Mouse (Mus musculus): ENCODE results near the gene Atg5. TPM values are rescaled to one million over a fixed set of nuclear protein-coding genes. Genes with fewer than 3 reads are reported as not detected.

Atg5 gene
- total RNA-seq, 2 experiments from 2014 or later = 9.2 to 10.6 TPM

GRCm38 (mm10) chr10:44341826-44342521 is 73.8 kb downstream of the Atg5 start:
- no peak for DNase-seq
- intact Hi-C loops (cut with DNase I; ENCODE audit: low total_unique reads) = no loop called here

GRCm38 (mm10) chr10:44343351-44343750 is 75.2 kb downstream of the Atg5 start:
- intact Hi-C loops (cut with DNase I; ENCODE audit: low total_unique reads) = no loop called here
- DNase-seq = no peak

- intact Hi-C loops (cut with DNase I; ENCODE audit: low total_unique reads) = no loop called here
- DNase-seq = no peak
Observed at GRCm38 (mm10) chr10:44347549-44348172, 79.5 kb downstream of the Atg5 start.

- DNase-seq = no peak
- intact Hi-C loops (cut with DNase I; ENCODE audit: low total_unique reads) = no loop called here
Observed at GRCm38 (mm10) chr10:44348474-44349415, 80.6 kb downstream of the Atg5 start.

GRCm38 (mm10) chr10:44353467-44353866 is 85.3 kb downstream of the Atg5 start:
- no peak for DNase-seq
- intact Hi-C loops (cut with DNase I; ENCODE audit: low total_unique reads) = no loop called here

GRCm38 (mm10) chr10:44354393-44354792 is 86.2 kb downstream of the Atg5 start:
- no peak for DNase-seq
- intact Hi-C loops (cut with DNase I; ENCODE audit: low total_unique reads) = no loop called here

GRCm38 (mm10) chr10:44355216-44355615 is 87.1 kb downstream of the Atg5 start:
- no peak for DNase-seq
- intact Hi-C loops (cut with DNase I; ENCODE audit: low total_unique reads) = no loop called here

- DNase-seq = no peak
- intact Hi-C loops (cut with DNase I; ENCODE audit: low total_unique reads) = no loop called here
Observed at GRCm38 (mm10) chr10:44356625-44357024, 88.5 kb downstream of the Atg5 start.

- intact Hi-C loops (cut with DNase I; ENCODE audit: low total_unique reads) = no loop called here
- DNase-seq = no peak
Observed at GRCm38 (mm10) chr10:44357316-44357715, 89.2 kb downstream of the Atg5 start.

GRCm38 (mm10) chr10:44358816-44359215 is 90.7 kb downstream of the Atg5 start:
- intact Hi-C loops (cut with DNase I; ENCODE audit: low total_unique reads) = no loop called here
- DNase-seq = no peak

GRCm38 (mm10) chr10:44360632-44361031 is 92.5 kb downstream of the Atg5 start:
- intact Hi-C loops (cut with DNase I; ENCODE audit: low total_unique reads) = no loop called here
- no peak for DNase-seq

- intact Hi-C loops (cut with DNase I; ENCODE audit: low total_unique reads) = no loop called here
Observed at GRCm38 (mm10) chr10:44362435-44362834, 94.3 kb downstream of the Atg5 start.

GRCm38 (mm10) chr10:44362846-44363245 is 94.7 kb downstream of the Atg5 start:
- no peak for DNase-seq
- intact Hi-C loops (cut with DNase I; ENCODE audit: low total_unique reads) = no loop called here

More at GRCm38 (mm10) chr10:44362435-44362834, 94.3 kb downstream of the Atg5 start:
- DNase-seq = no peak

GRCm38 (mm10) chr10:44366186-44366585 is 98.0 kb downstream of the Atg5 start:
- intact Hi-C loops (cut with DNase I; ENCODE audit: low total_unique reads) = no loop called here
- DNase-seq = no peak

GRCm38 (mm10) chr10:44367043-44367442 is 98.9 kb downstream of the Atg5 start:
- DNase-seq = no peak
- intact Hi-C loops (cut with DNase I; ENCODE audit: low total_unique reads) = no loop called here

GRCm38 (mm10) chr10:44368596-44368995 is 100.4 kb downstream of the Atg5 start:
- intact Hi-C loops (cut with DNase I; ENCODE audit: low total_unique reads) = no loop called here
- no peak for DNase-seq

- no peak for DNase-seq
- intact Hi-C loops (cut with DNase I; ENCODE audit: low total_unique reads) = no loop called here
Observed at GRCm38 (mm10) chr10:44370666-44371065, 102.5 kb downstream of the Atg5 start.

GRCm38 (mm10) chr10:44372210-44372609 is 104.1 kb downstream of the Atg5 start:
- intact Hi-C loops (cut with DNase I; ENCODE audit: low total_unique reads) = no loop called here
- no peak for DNase-seq

- no peak for DNase-seq
- intact Hi-C loops (cut with DNase I; ENCODE audit: low total_unique reads) = no loop called here
Observed at GRCm38 (mm10) chr10:44374678-44375077, 106.5 kb downstream of the Atg5 start.

- no peak for DNase-seq
- intact Hi-C loops (cut with DNase I; ENCODE audit: low total_unique reads) = no loop called here
Observed at GRCm38 (mm10) chr10:44375501-44375900, 107.3 kb downstream of the Atg5 start.

All from gastrocnemius, postnatal 14 days (tissue).